Mouse (Mus musculus): ENCODE measurements around the gene Ifi208. TPM values are rescaled to one million over a fixed set of nuclear protein-coding genes. Genes with fewer than 3 reads are reported as not detected.

The Ifi208 gene
- polyA plus RNA-seq, 1 experiment from 2014 or later: not detected

GRCm38 (mm10) chr1:173740537-173740936, 67.1 kb downstream of the Ifi208 start:
- no peak for ATAC-seq (ENCODE audit: insufficient number of reproducible peaks, insufficient read depth, low FRiP score, low TSS enrichment, low read depth)
- H3K4me2 ChIP-seq: no peak overlapping the region

GRCm38 (mm10) chr1:173741656-173742055, 68.2 kb downstream of the Ifi208 start, which contains the start of gene Ifi207:
TSS of gene Ifi207 (minus strand) at chr1:173741747.
- WGBS: 66% methylated on average over 4 of the region's 4 CpGs
- no peak for ATAC-seq (ENCODE audit: insufficient number of reproducible peaks, insufficient read depth, low FRiP score, low TSS enrichment, low read depth)
- Histone ChIP-seq H3K9ac (no peak within 1 kb of the TSS), H3K4me2 (no peak within 1 kb of the TSS), H3K9me3 (no peaks in the 10 kb centered on the region), H3K27ac (no peak within 1 kb of the TSS), H3K27me3 (no peaks in the 10 kb centered on the region), H3K4me1 (no peaks in the 10 kb centered on the region), H3K36me3 (no peaks in the 10 kb centered on the region), H3K4me3 (no peak within 1 kb of the TSS)

More at GRCm38 (mm10) chr1:173740537-173740936, 67.1 kb downstream of the Ifi208 start:
- Histone ChIP-seq H3K27me3 (no peaks in the 10 kb centered on the region), H3K36me3 (no peaks in the 10 kb centered on the region), H3K9me3 (no peaks in the 10 kb centered on the region), H3K9ac (no peak overlapping the region), H3K4me1 (no peaks in the 10 kb centered on the region), H3K27ac (no peak overlapping the region), H3K4me3 (no peak overlapping the region)

GRCm38 (mm10) chr1:173742262-173742661, 68.8 kb downstream of the Ifi208 start:
- no peaks in the 10 kb centered on the region for H3K36me3 ChIP-seq
- no peak overlapping the region for H3K4me3 ChIP-seq
- H3K9ac ChIP-seq: no peak overlapping the region
- 64% methylated on average over 1 of the region's 1 CpGs for WGBS
- no peaks in the 10 kb centered on the region for H3K4me1 ChIP-seq
- H3K4me2 ChIP-seq: no peak overlapping the region
- no peaks in the 10 kb centered on the region for H3K9me3 ChIP-seq
- ATAC-seq (ENCODE audit: insufficient number of reproducible peaks, insufficient read depth, low FRiP score, low TSS enrichment, low read depth): no peak
- H3K27me3 ChIP-seq: no peaks in the 10 kb centered on the region
- H3K27ac ChIP-seq: no peak overlapping the region

Small RNA genes within 50 kb of the gene (microRNA-seq; reads per million reads assigned to microRNA genes)
- not detected for gene Gm44339

Other genes with a start within 250 kb of the Ifi208 start
- not detected in 2 replicates for gene Ifi206, start 182.6 kb upstream of the Ifi208 start, polyA plus RNA-seq (2015; fragmentation: Nextera tagmentation; extraction: Ambion mirVana)
- not detected in 2 replicates for gene Ifi214, start 137.7 kb upstream of the Ifi208 start, polyA plus RNA-seq (2015; fragmentation: Nextera tagmentation; extraction: Ambion mirVana)
- not detected in 2 replicates for gene Ifi213, start 74.4 kb upstream of the Ifi208 start, polyA plus RNA-seq (2015; fragmentation: Nextera tagmentation; extraction: Ambion mirVana)
- gene Ifi209, start 42.8 kb upstream of the Ifi208 start, polyA plus RNA-seq (2015; fragmentation: Nextera tagmentation; extraction: Ambion mirVana): 0.06 and 0.12 TPM in 2 replicates
- gene Ifi207, start 68.1 kb downstream of the Ifi208 start, polyA plus RNA-seq (2015; fragmentation: Nextera tagmentation; extraction: Ambion mirVana): 0.59 and 0.66 TPM in 2 replicates
- 1.1 and 1.7 TPM in 2 replicates for gene Ifi204, start 93.3 kb downstream of the Ifi208 start, polyA plus RNA-seq (2015; fragmentation: Nextera tagmentation; extraction: Ambion mirVana)
- gene Ifi211, start 239.4 kb downstream of the Ifi208 start, polyA plus RNA-seq (2015; fragmentation: Nextera tagmentation; extraction: Ambion mirVana): 0.63 and 1.1 TPM in 2 replicates

Measured in embryonic facial prominence, embryonic 13.5 days (tissue).